Mouse (Mus musculus): ENCODE measurements around the gene Mmp19. TPM values are rescaled to one million over a fixed set of nuclear protein-coding genes. Genes with fewer than 3 reads are reported as not detected.
A peak's percentile ranks its signal among the peaks of the same experiment; 100 is the strongest.

Mmp19 gene
- polyA plus RNA-seq, 2 experiments: 1.1 to 1.4 TPM

- ATAC-seq (ENCODE audit: low FRiP score, low read depth) (no peak), DNase-seq (ENCODE audit: low spot score) (no peak)
- Histone ChIP-seq H3K9ac (ENCODE audit: low read depth, low read length, severe bottlenecking) (0 out of 2 replicates have a peak overlapping the region, but pooled peaks have one; percentile 5), H3K27ac (replicated peaks; ENCODE audit: low read depth, low read length) (no peak overlapping the region), H3K4me1 (ENCODE audit: control insufficient read depth, insufficient read depth, low read length) (peaks cover 22% of the 10 kb centered on the region), H3K4me2 (replicated peaks; ENCODE audit: low read depth, low read length, severe bottlenecking) (no peak overlapping the region), H3K36me3 (ENCODE audit: control insufficient read depth, insufficient read depth, low read length) (peaks cover 40% of the 10 kb centered on the region), H3K27me3 (ENCODE audit: control insufficient read depth, insufficient read depth, low read length) (no peaks in the 10 kb centered on the region), H3K9me3 (ENCODE audit: control insufficient read depth, low read length) (no peaks in the 10 kb centered on the region), H3K4me3 (replicated peaks; ENCODE audit: low read length) (no peak overlapping the region)
- WGBS: 85% methylated on average over 16 of the region's 16 CpGs
- TF ChIP-seq POLR2A (IDR thresholded peaks at IDR 0.05; ENCODE audit: borderline replicate concordance, extremely low read depth, insufficient read depth, insufficient read length): no peak
These were observed 11.3 kb downstream of the Mmp19 start for GRCm38 (mm10) chr10:128801981-128802495.

GRCm38 (mm10) chr10:128802956-128803355, 12.2 kb downstream of the Mmp19 start:
- DNase-seq (ENCODE audit: low spot score): no peak
- WGBS: 47% methylated on average over 4 of the region's 4 CpGs
- H3K4me1 ChIP-seq (ENCODE audit: control insufficient read depth, insufficient read depth, low read length): peaks cover 31% of the 10 kb centered on the region
- no peaks in the 10 kb centered on the region for H3K27me3 ChIP-seq (ENCODE audit: control insufficient read depth, insufficient read depth, low read length)
- peak overlapping the region; percentile 90 for H3K4me2 ChIP-seq (replicated peaks; ENCODE audit: low read depth, low read length, severe bottlenecking)
- H3K4me3 ChIP-seq (replicated peaks; ENCODE audit: low read length): peak overlapping the region; percentile 86
- no peak overlapping the region for H3K9ac ChIP-seq (ENCODE audit: low read depth, low read length, severe bottlenecking)
- no peak for TF ChIP-seq POLR2A (IDR thresholded peaks at IDR 0.05; ENCODE audit: borderline replicate concordance, extremely low read depth, insufficient read depth, insufficient read length)
- peaks cover 45% of the 10 kb centered on the region for H3K36me3 ChIP-seq (ENCODE audit: control insufficient read depth, insufficient read depth, low read length)
- 0 out of 2 replicates have a peak overlapping the region, but pooled peaks have one; percentile 38 for H3K27ac ChIP-seq (replicated peaks; ENCODE audit: low read depth, low read length)
- H3K9me3 ChIP-seq (ENCODE audit: control insufficient read depth, low read length): no peaks in the 10 kb centered on the region
- ATAC-seq (ENCODE audit: low FRiP score, low read depth): no peak

GRCm38 (mm10) chr10:128803361-128803760, 12.7 kb downstream of the Mmp19 start:
- Histone ChIP-seq H3K4me1 (ENCODE audit: control insufficient read depth, insufficient read depth, low read length) (peaks cover 33% of the 10 kb centered on the region), H3K27ac (replicated peaks; ENCODE audit: low read depth, low read length) (peak overlapping the region; percentile 99), H3K36me3 (ENCODE audit: control insufficient read depth, insufficient read depth, low read length) (peaks cover 46% of the 10 kb centered on the region), H3K4me3 (replicated peaks; ENCODE audit: low read length) (peak overlapping the region; percentile 86), H3K9ac (ENCODE audit: low read depth, low read length, severe bottlenecking) (peak overlapping the region; percentile 81), H3K4me2 (replicated peaks; ENCODE audit: low read depth, low read length, severe bottlenecking) (peak overlapping the region; percentile 90), H3K27me3 (ENCODE audit: control insufficient read depth, insufficient read depth, low read length) (no peaks in the 10 kb centered on the region), H3K9me3 (ENCODE audit: control insufficient read depth, low read length) (no peaks in the 10 kb centered on the region)
- no peak for TF ChIP-seq POLR2A (IDR thresholded peaks at IDR 0.05; ENCODE audit: borderline replicate concordance, extremely low read depth, insufficient read depth, insufficient read length)
- WGBS: 16% methylated on average over 6 of the region's 6 CpGs
- no peak for ATAC-seq (ENCODE audit: low FRiP score, low read depth)
- DNase-seq (ENCODE audit: low spot score): no peak

GRCm38 (mm10) chr10:128803771-128804270, 13.1 kb downstream of the Mmp19 start, which contains the start of gene Dnajc14:
Gene Dnajc14, plus strand, starts transcription at chr10:128804062.
- peaks cover 47% of the 10 kb centered on the region for H3K36me3 ChIP-seq (ENCODE audit: control insufficient read depth, insufficient read depth, low read length)
- H3K27ac ChIP-seq (replicated peaks; ENCODE audit: low read depth, low read length): peak within 1 kb of the TSS; percentile 99
- peak within 1 kb of the TSS; percentile 81 for H3K9ac ChIP-seq (ENCODE audit: low read depth, low read length, severe bottlenecking)
- no peaks in the 10 kb centered on the region for H3K27me3 ChIP-seq (ENCODE audit: control insufficient read depth, insufficient read depth, low read length)
- H3K4me3 ChIP-seq (replicated peaks; ENCODE audit: low read length): peak within 1 kb of the TSS; percentile 86
- no peaks in the 10 kb centered on the region for H3K9me3 ChIP-seq (ENCODE audit: control insufficient read depth, low read length)
- peak; percentile 34 for DNase-seq (ENCODE audit: low spot score)
- no peak; the same call in 1 of the 2 replicates for ATAC-seq (ENCODE audit: low FRiP score, low read depth)
- peak within 1 kb of the TSS; percentile 90 for H3K4me2 ChIP-seq (replicated peaks; ENCODE audit: low read depth, low read length, severe bottlenecking)
- WGBS: under 1% methylated on average over 14 of the region's 14 CpGs
- no peak for TF ChIP-seq POLR2A (IDR thresholded peaks at IDR 0.05; ENCODE audit: borderline replicate concordance, extremely low read depth, insufficient read depth, insufficient read length)
- H3K4me1 ChIP-seq (ENCODE audit: control insufficient read depth, insufficient read depth, low read length): peaks cover 37% of the 10 kb centered on the region

- WGBS: 0% methylated on average over 26 of the region's 28 CpGs
- H3K4me1 ChIP-seq (ENCODE audit: control insufficient read depth, insufficient read depth, low read length): peaks cover 40% of the 10 kb centered on the region
- peaks cover 52% of the 10 kb centered on the region for H3K36me3 ChIP-seq (ENCODE audit: control insufficient read depth, insufficient read depth, low read length)
- no peaks in the 10 kb centered on the region for H3K9me3 ChIP-seq (ENCODE audit: control insufficient read depth, low read length)
- peak; percentile 36; the same call in 1 of the 2 replicates for TF ChIP-seq POLR2A (IDR thresholded peaks at IDR 0.05; ENCODE audit: borderline replicate concordance, extremely low read depth, insufficient read depth, insufficient read length)
- H3K27me3 ChIP-seq (ENCODE audit: control insufficient read depth, insufficient read depth, low read length): no peaks in the 10 kb centered on the region
- ATAC-seq (ENCODE audit: low FRiP score, low read depth): peak; percentile 62
- H3K27ac ChIP-seq (replicated peaks; ENCODE audit: low read depth, low read length): peak within 1 kb of the TSS; percentile 99
- peak within 1 kb of the TSS; percentile 90 for H3K4me2 ChIP-seq (replicated peaks; ENCODE audit: low read depth, low read length, severe bottlenecking)
- peak within 1 kb of the TSS; percentile 86 for H3K4me3 ChIP-seq (replicated peaks; ENCODE audit: low read length)
- peak within 1 kb of the TSS; percentile 81 for H3K9ac ChIP-seq (ENCODE audit: low read depth, low read length, severe bottlenecking)
- peak; percentile 79 for DNase-seq (ENCODE audit: low spot score)
These were observed 13.8 kb downstream of the Mmp19 start, which contains the start of gene Tmem198b for GRCm38 (mm10) chr10:128804271-128805091. Gene Tmem198b, minus strand, starts transcription at chr10:128804370.
